Mouse (Mus musculus): ENCODE data around the gene Efcab12. TPM values are rescaled to one million over a fixed set of nuclear protein-coding genes. Genes with fewer than 3 reads are reported as not detected.

The Efcab12 gene
- polyA plus RNA-seq, 1 experiment = 4.8 TPM

DNA sequence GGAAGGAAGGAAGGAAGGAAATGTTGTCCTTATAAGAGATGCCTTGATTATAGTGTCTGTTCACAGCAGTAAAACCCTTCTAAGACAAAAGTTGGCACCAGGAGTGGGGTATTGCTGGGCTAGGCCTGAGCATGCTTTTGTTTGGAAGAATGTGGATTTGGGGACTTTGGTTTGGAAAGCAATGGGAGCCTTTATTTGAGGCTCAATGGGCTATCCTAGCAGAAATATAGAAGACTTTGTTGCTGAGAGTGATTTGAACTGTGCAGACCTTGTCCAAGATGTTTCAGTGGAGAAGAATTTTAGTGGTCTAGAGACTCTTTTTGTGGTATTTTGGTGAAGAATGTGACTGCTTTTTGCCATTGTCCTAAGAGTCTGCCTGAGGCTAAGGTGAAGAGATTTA, 4.4 kb downstream of the Efcab12 start:
- DNase-seq (ENCODE audit: low read depth) = no peak
- no peak for TF ChIP-seq POLR2A (IDR thresholded peaks at IDR 0.05; ENCODE audit: borderline replicate concordance, extremely low read depth, insufficient read depth, insufficient read length, poor library complexity, severe bottlenecking)
- no peak for TF ChIP-seq CTCF (IDR thresholded peaks at IDR 0.05; ENCODE audit: borderline replicate concordance, extremely low read depth, insufficient read depth, insufficient read length)

DNA sequence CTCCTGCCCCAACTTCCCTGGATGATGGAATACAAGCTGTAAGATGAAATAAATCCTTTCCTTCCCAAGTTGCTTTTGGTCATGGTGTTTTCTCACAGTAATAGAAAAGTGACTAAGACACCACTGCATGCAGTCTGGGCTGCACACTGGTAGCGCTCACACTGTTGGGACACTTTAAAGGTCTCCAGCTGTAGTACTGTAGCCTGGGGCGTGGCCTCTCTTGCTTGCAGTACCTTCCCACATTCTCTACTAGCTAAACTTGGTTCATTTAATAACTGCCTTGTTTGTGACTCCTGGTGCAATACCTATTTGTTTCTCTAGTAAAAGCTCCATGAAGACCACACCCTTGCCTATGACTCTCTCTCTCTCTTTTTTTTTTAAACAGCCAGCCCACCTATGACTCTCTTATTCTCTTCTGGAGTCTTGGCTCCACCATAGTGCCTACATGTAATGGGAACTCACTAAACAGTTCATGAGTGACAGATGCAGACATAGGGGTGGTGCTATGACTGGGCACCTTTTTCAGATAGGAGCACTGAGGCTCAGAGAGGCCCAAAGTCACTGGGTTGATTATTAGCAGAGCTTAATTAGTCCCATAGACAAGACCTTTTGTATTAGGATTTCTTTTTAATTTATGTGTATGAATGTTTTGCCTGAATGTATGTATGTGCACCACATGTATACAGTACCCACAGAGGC, 5.9 kb downstream of the Efcab12 start:
- no peak for DNase-seq (ENCODE audit: low read depth)
- no peak for TF ChIP-seq CTCF (IDR thresholded peaks at IDR 0.05; ENCODE audit: borderline replicate concordance, extremely low read depth, insufficient read depth, insufficient read length)
- no peak for TF ChIP-seq POLR2A (IDR thresholded peaks at IDR 0.05; ENCODE audit: borderline replicate concordance, extremely low read depth, insufficient read depth, insufficient read length, poor library complexity, severe bottlenecking)

DNA sequence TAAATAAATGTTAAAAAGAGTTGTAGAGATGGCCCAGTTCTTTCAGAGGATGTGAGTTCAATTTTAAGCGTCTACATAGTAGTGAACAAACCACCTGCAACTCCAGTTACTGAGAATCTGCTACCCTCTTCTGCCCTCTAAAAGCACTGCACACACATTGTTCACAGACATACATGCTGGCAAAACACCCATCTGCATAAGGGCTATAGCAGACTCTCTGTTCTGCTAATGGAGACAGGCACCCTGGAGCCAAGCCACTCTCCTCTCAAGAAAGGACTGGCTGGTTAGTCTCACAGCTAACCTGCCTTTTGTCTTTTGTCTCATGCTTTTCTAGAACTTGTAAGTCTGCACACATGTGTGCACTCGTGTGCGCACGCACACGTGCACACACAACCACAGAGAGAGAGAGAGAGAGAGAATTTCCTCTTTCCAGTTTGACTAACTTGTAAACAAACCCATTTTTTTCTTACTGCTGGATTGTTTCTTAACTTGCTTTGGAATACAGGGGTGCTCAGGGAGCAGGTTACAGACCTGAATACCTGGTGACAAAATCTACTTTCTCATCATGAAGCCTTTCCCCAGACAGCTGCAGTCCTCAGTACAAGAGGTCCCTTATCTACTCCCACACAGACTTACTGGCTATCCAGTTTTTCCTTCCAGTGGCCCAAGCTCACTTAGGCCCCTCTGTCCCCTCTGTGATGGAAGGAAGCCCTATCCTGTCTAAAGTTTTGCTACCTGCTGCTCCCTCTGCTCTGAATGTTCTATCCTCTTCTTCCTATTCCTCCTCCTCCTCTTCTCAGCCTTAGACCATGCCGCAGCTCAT, 7.2 kb downstream of the Efcab12 start:
- no peak for DNase-seq (ENCODE audit: low read depth)
- no peak for TF ChIP-seq CTCF (IDR thresholded peaks at IDR 0.05; ENCODE audit: borderline replicate concordance, extremely low read depth, insufficient read depth, insufficient read length)
- TF ChIP-seq POLR2A (IDR thresholded peaks at IDR 0.05; ENCODE audit: borderline replicate concordance, extremely low read depth, insufficient read depth, insufficient read length, poor library complexity, severe bottlenecking) = no peak

GRCm38 (mm10) chr6:115823850-115824464, 14.3 kb downstream of the Efcab12 start:
- TF ChIP-seq CTCF (IDR thresholded peaks at IDR 0.05; ENCODE audit: borderline replicate concordance, extremely low read depth, insufficient read depth, insufficient read length) = peak; percentile 58; the same call in 1 of the 2 replicates
- peak; percentile 84 for DNase-seq (ENCODE audit: low read depth)

DNA sequence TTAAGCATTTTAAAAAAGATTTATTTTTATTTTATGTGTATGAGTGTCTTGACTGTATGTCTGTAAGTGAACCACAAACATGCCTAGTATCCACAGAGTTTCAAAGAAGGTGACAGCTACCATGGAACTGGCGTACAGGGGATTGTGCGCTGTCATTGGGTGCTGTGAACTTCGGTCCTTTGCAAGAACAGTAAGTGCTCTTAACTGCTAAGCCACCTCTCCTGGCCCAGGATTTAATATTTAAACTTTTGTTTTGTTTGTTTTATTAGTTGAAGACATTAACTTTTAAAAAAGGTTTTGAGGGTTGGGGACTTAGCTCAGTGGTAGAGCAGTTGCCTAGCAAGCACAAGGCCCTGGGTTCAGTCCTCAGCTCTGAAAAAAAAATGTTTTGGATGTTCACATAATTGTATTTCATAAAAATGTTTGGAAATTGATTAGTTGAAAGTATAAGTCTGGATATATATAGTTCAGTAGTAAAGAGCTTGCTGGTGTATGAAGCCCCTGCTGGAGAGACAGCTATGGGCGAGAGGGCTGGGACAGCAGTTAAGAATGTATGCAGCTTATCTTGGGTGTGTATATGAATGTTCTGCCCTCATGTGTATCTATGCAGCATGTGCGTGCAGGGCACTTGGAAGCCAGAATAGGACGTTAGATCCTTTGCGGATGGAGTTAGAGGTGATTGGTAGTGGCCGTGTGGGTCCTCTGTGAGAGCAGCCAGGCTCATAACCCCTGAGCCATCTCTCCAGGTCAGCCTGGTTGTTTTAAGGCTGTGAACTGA, 16.8 kb downstream of the Efcab12 start:
- DNase-seq (ENCODE audit: low read depth) = no peak
- no peak for TF ChIP-seq POLR2A (IDR thresholded peaks at IDR 0.05; ENCODE audit: borderline replicate concordance, extremely low read depth, insufficient read depth, insufficient read length, poor library complexity, severe bottlenecking)
- no peak for TF ChIP-seq CTCF (IDR thresholded peaks at IDR 0.05; ENCODE audit: borderline replicate concordance, extremely low read depth, insufficient read depth, insufficient read length)

DNA sequence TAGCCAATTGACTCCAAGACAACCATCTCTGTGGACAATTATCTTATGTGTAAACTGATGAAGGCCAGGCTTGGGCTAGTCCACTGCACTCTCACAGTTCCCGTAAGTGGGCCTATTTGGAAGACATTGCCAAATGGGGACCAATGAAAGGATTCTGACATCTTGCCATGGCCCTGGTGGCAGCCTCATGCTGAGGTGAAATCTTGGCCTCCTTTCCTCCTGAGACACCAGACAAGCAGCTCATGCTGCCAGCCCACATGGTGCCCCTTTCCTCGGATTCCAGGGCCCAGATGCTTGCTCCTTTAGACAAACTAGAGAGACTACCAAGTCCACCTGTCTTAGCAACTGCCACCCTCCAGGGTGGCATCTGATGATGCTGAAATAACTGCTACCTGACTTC, 20.1 kb downstream of the Efcab12 start:
- DNase-seq (ENCODE audit: low read depth) = no peak
- no peak for TF ChIP-seq CTCF (IDR thresholded peaks at IDR 0.05; ENCODE audit: borderline replicate concordance, extremely low read depth, insufficient read depth, insufficient read length)
- TF ChIP-seq POLR2A (IDR thresholded peaks at IDR 0.05; ENCODE audit: borderline replicate concordance, extremely low read depth, insufficient read depth, insufficient read length, poor library complexity, severe bottlenecking) = no peak

GRCm38 (mm10) chr6:115815041-115815440, 23.2 kb downstream of the Efcab12 start:
- TF ChIP-seq POLR2A (IDR thresholded peaks at IDR 0.05; ENCODE audit: borderline replicate concordance, extremely low read depth, insufficient read depth, insufficient read length, poor library complexity, severe bottlenecking) = no peak
- TF ChIP-seq CTCF (IDR thresholded peaks at IDR 0.05; ENCODE audit: borderline replicate concordance, extremely low read depth, insufficient read depth, insufficient read length) = no peak
- no peak for DNase-seq (ENCODE audit: low read depth)

DNA sequence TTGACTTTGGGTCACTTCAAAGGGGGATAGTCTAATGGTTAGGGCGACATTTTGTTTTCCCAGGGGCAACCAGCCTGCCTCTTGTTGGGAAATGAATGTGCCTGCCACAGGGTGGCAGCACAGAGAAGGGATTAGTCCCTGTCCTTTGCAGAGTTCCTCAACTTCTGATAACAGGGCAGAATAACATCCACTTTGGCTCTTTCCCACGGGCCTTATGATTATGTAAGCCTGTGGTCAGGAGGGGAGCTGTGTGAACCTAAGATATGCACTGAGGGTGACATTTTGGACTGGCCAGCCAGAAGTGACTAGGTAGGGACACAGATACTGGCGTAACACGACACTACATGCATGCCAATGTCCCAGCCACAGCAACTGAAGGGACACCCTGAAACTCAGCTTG, 24.1 kb downstream of the Efcab12 start:
- DNase-seq (ENCODE audit: low read depth) = peak; percentile 62
- TF ChIP-seq POLR2A (IDR thresholded peaks at IDR 0.05; ENCODE audit: borderline replicate concordance, extremely low read depth, insufficient read depth, insufficient read length, poor library complexity, severe bottlenecking) (no peak), CTCF (IDR thresholded peaks at IDR 0.05; ENCODE audit: borderline replicate concordance, extremely low read depth, insufficient read depth, insufficient read length) (peak; percentile 67)

DNA sequence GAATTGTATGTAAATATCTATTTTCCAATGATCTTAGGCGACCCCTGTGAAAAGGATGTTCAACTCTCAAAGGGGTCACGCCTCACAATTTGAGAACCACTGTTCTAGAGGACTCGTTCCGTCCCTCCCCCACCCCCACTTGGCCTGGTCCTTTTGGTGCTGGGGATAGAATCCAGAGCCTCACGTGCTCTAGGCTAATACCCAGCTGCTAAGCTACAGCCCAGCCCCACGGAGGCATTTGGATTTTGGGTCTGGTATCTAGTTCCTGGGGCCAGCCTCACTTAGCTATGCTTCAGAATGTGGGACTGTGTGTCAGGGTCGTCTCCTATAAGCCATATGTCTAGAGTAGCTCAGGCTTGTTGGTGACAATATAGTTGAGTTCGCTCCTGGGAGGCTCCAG, 26.6 kb downstream of the Efcab12 start:
- no peak for TF ChIP-seq CTCF (IDR thresholded peaks at IDR 0.05; ENCODE audit: borderline replicate concordance, extremely low read depth, insufficient read depth, insufficient read length)
- TF ChIP-seq POLR2A (IDR thresholded peaks at IDR 0.05; ENCODE audit: borderline replicate concordance, extremely low read depth, insufficient read depth, insufficient read length, poor library complexity, severe bottlenecking) = no peak
- no peak for DNase-seq (ENCODE audit: low read depth)

GRCm38 (mm10) chr6:115808488-115809231, 29.6 kb downstream of the Efcab12 start, which contains the start of gene Rpl32:
Rpl32 (minus strand) TSS chr6:115808747.
- TF ChIP-seq CTCF (IDR thresholded peaks at IDR 0.05; ENCODE audit: borderline replicate concordance, extremely low read depth, insufficient read depth, insufficient read length) (peak; percentile 47; the same call in 1 of the 2 replicates), POLR2A (IDR thresholded peaks at IDR 0.05; ENCODE audit: borderline replicate concordance, extremely low read depth, insufficient read depth, insufficient read length, poor library complexity, severe bottlenecking) (peak; percentile 74; the same call in 1 of the 2 replicates)
- DNase-seq (ENCODE audit: low read depth) = peak; percentile 97
